Mouse (Mus musculus) forebrain, embryonic 11.5 days (tissue): ENCODE results near the gene Olfr1417. TPM values are rescaled to one million over a fixed set of nuclear protein-coding genes. Genes with fewer than 3 reads are reported as not detected.
"Not testable (repeated sequence)": the region's sequence is repeated elsewhere in the genome, so short reads cannot be mapped to it uniquely, and the experiment has no call there.

Experiments
- ATAC-seq: fragments of 200-750 bp; cut with Nextera tagmentation; replicated peaks from 2 replicates; pipeline ENCODE4 v1.8.0; 2017; ENCODE audit warnings: moderate TSS enrichment; ENCODE audit not compliant: low FRiP score
- DNase-seq: peaks from one replicate; pipeline ENCODE4 v3.0.0-alpha.2; 2017; ENCODE audit warnings: low spot score
- H3K27ac ChIP-seq: fragments of 300-500 bp; sonication (generic); 2 replicates; pipeline ENCODE4 v1.5.1; 2014; ENCODE audit warnings: low read depth, low read length
- H3K27me3 ChIP-seq: fragments of 300-500 bp; sonication (generic); 2 replicates; pipeline ENCODE4 v1.6.1; 2014; ENCODE audit warnings: mild to moderate bottlenecking, low read length, mixed read lengths; ENCODE audit not compliant: control insufficient read depth, insufficient read depth
- H3K36me3 ChIP-seq: fragments of 300-500 bp; sonication (generic); 2 replicates; pipeline ENCODE4 v1.6.1; 2014; ENCODE audit warnings: mild to moderate bottlenecking, low read length, moderate library complexity, mixed read lengths; ENCODE audit not compliant: control insufficient read depth, insufficient read depth
- H3K4me1 ChIP-seq: fragments of 300-500 bp; sonication (generic); replicated peaks from 2 replicates; pipeline ENCODE4 v1.6.1; 2014; ENCODE audit warnings: low read length, mixed read lengths; ENCODE audit not compliant: control insufficient read depth, insufficient read depth
- H3K4me2 ChIP-seq: fragments of 300-500 bp; sonication (generic); 2 replicates; pipeline ENCODE4 v1.6.1; 2014; ENCODE audit warnings: low read depth, mild to moderate bottlenecking, low read length, moderate library complexity, mixed read lengths; ENCODE audit not compliant: severe bottlenecking
- H3K4me3 ChIP-seq: fragments of 300-500 bp; sonication (generic); 2 replicates; pipeline ENCODE4 v1.5.1; 2014; ENCODE audit warnings: low read depth, low read length
- H3K9ac ChIP-seq: fragments of 300-500 bp; sonication (generic); 2 replicates; pipeline ENCODE4 v1.6.1; 2014; ENCODE audit warnings: low read length
- H3K9me3 ChIP-seq: fragments of 300-500 bp; sonication (generic); 2 replicates; pipeline ENCODE4 v1.6.1; 2016; ENCODE audit warnings: low read length, mixed read lengths; ENCODE audit not compliant: control insufficient read depth
- WGBS: fragments of 180-500 bp; shearing (Covaris S2); extraction: QIAGEN DNeasy Blood & Tissue Kit; methylation state at CpG from one replicate; pipeline ENCODE4 v1.1.7; 2014; 5-methylcytosine and 5-hydroxymethylcytosine counted together
- polyA plus RNA-seq: library from polyadenylated mRNA; unstranded; fragments of >200 nt; fragmentation: Nextera tagmentation; extraction: Ambion mirVana; gene quantifications from 2 replicates; pipeline ENCODE4 v1.2.1, GENCODE M21; 2014

Olfr1417 gene
- not detected in 2 replicates for polyA plus RNA-seq

- no peak for ATAC-seq
- no peak within 1 kb of the TSS for H3K9ac ChIP-seq
- no peak for DNase-seq
- no peaks in the 10 kb centered on the region for H3K4me1 ChIP-seq
- no peaks in the 10 kb centered on the region for H3K36me3 ChIP-seq
- H3K9me3 ChIP-seq: no peaks in the 10 kb centered on the region
- 87% methylated on average over 4 of the region's 4 CpGs for WGBS
- H3K4me3 ChIP-seq: no peak within 1 kb of the TSS
- no peak within 1 kb of the TSS for H3K4me2 ChIP-seq
- H3K27ac ChIP-seq: no peak within 1 kb of the TSS
- H3K27me3 ChIP-seq: no peaks in the 10 kb centered on the region
Observed at GRCm38 (mm10) chr19:11839119-11839518, at the start of gene Olfr1417. Gene Olfr1417 (minus strand): TSS chr19:11839219.

GRCm38 (mm10) chr19:11886265-11886664 is 47.2 kb upstream of the Olfr1417 start, which contains the start of gene Olfr1420:
Gene Olfr1420 (plus strand): TSS chr19:11886565.
- no peak within 1 kb of the TSS for H3K4me2 ChIP-seq

GRCm38 (mm10) chr19:11878404-11878803 is 39.4 kb upstream of the Olfr1417 start:
- not testable (repeated sequence) for ATAC-seq, H3K9ac ChIP-seq, H3K36me3 ChIP-seq, H3K4me1 ChIP-seq, H3K27me3 ChIP-seq, H3K4me2 ChIP-seq, DNase-seq, H3K27ac ChIP-seq, H3K4me3 ChIP-seq, H3K9me3 ChIP-seq
- WGBS: 68% methylated on average over 20 of the region's 22 CpGs

More at GRCm38 (mm10) chr19:11886265-11886664, 47.2 kb upstream of the Olfr1417 start, which contains the start of gene Olfr1420:
- ATAC-seq (no peak), DNase-seq (no peak)
- Histone ChIP-seq H3K9ac (no peak within 1 kb of the TSS), H3K27me3 (no peaks in the 10 kb centered on the region), H3K4me1 (no peaks in the 10 kb centered on the region), H3K4me3 (no peak within 1 kb of the TSS), H3K36me3 (no peaks in the 10 kb centered on the region), H3K9me3 (no peaks in the 10 kb centered on the region), H3K27ac (no peak within 1 kb of the TSS)
- 51% methylated on average over 1 of the region's 1 CpGs for WGBS

- H3K9ac ChIP-seq: no peak within 1 kb of the TSS
- ATAC-seq (no peak), DNase-seq (no peak)
- 47% methylated on average over 1 of the region's 1 CpGs for WGBS
- H3K4me2 ChIP-seq: no peak within 1 kb of the TSS
- no peaks in the 10 kb centered on the region for H3K9me3 ChIP-seq
- no peak within 1 kb of the TSS for H3K27ac ChIP-seq
- no peaks in the 10 kb centered on the region for H3K36me3 ChIP-seq
- H3K4me3 ChIP-seq: no peak within 1 kb of the TSS
- no peaks in the 10 kb centered on the region for H3K4me1 ChIP-seq
- H3K27me3 ChIP-seq: no peaks in the 10 kb centered on the region
Observed at GRCm38 (mm10) chr19:11875006-11875405, 36.0 kb upstream of the Olfr1417 start, which contains the start of gene Olfr1419. Gene Olfr1419 (minus strand): TSS chr19:11875106.

GRCm38 (mm10) chr19:11867837-11868236 is 28.8 kb upstream of the Olfr1417 start:
- Histone ChIP-seq H3K9ac (no peak overlapping the region), H3K4me2 (no peak overlapping the region), H3K4me1 (no peaks in the 10 kb centered on the region), H3K27me3 (no peaks in the 10 kb centered on the region), H3K36me3 (no peaks in the 10 kb centered on the region), H3K4me3 (no peak overlapping the region), H3K9me3 (no peaks in the 10 kb centered on the region; the same call in 1 of the 2 replicates), H3K27ac (no peak overlapping the region)
- DNase-seq: no peak
- no peak for ATAC-seq
- WGBS: 77% methylated on average over 2 of the region's 2 CpGs

GRCm38 (mm10) chr19:11860966-11861365 is 21.9 kb upstream of the Olfr1417 start, which contains the start of gene Olfr1418:
Gene Olfr1418 (minus strand): TSS chr19:11861066.
- no peak within 1 kb of the TSS for H3K4me3 ChIP-seq
- ATAC-seq: no peak
- 100% methylated on average over 1 of the region's 1 CpGs for WGBS

GRCm38 (mm10) chr19:11856506-11856905 is 17.5 kb upstream of the Olfr1417 start:
- WGBS: 81% methylated on average over 6 of the region's 6 CpGs
- Histone ChIP-seq H3K9me3 (no peaks in the 10 kb centered on the region), H3K4me1 (no peaks in the 10 kb centered on the region), H3K27me3 (no peaks in the 10 kb centered on the region), H3K9ac (no peak overlapping the region), H3K27ac (no peak overlapping the region), H3K4me2 (no peak overlapping the region), H3K36me3 (no peaks in the 10 kb centered on the region), H3K4me3 (no peak overlapping the region)
- no peak for DNase-seq
- no peak for ATAC-seq

More at GRCm38 (mm10) chr19:11860966-11861365, 21.9 kb upstream of the Olfr1417 start, which contains the start of gene Olfr1418:
- DNase-seq: no peak
- Histone ChIP-seq H3K27me3 (no peaks in the 10 kb centered on the region), H3K4me2 (no peak within 1 kb of the TSS), H3K9me3 (no peaks in the 10 kb centered on the region; the same call in 1 of the 2 replicates), H3K27ac (no peak within 1 kb of the TSS), H3K9ac (no peak within 1 kb of the TSS), H3K4me1 (no peaks in the 10 kb centered on the region), H3K36me3 (no peaks in the 10 kb centered on the region)

- ATAC-seq: no peak
- Histone ChIP-seq H3K4me3 (no peak overlapping the region), H3K27me3 (no peaks in the 10 kb centered on the region), H3K4me1 (no peaks in the 10 kb centered on the region), H3K9ac (no peak overlapping the region), H3K4me2 (no peak overlapping the region), H3K27ac (no peak overlapping the region), H3K36me3 (no peaks in the 10 kb centered on the region), H3K9me3 (no peaks in the 10 kb centered on the region)
- 81% methylated on average over 2 of the region's 2 CpGs for WGBS
- DNase-seq: no peak
Observed at GRCm38 (mm10) chr19:11854821-11855220, 15.8 kb upstream of the Olfr1417 start.

- no peak for ATAC-seq
- no peaks in the 10 kb centered on the region for H3K36me3 ChIP-seq
- no peak overlapping the region for H3K4me2 ChIP-seq
- no peak overlapping the region for H3K9ac ChIP-seq
- no peaks in the 10 kb centered on the region for H3K4me1 ChIP-seq
- no peak for DNase-seq
- no peaks in the 10 kb centered on the region for H3K27me3 ChIP-seq
- 72% methylated on average over 4 of the region's 4 CpGs for WGBS
- H3K9me3 ChIP-seq: no peaks in the 10 kb centered on the region
- no peak overlapping the region for H3K4me3 ChIP-seq
- no peak overlapping the region for H3K27ac ChIP-seq
Observed at GRCm38 (mm10) chr19:11852652-11853051, 13.6 kb upstream of the Olfr1417 start.
